Mouse (Mus musculus) intestine, embryonic 15.5 days (tissue): ENCODE measurements around the gene Slc19a2. TPM values are rescaled to one million over a fixed set of nuclear protein-coding genes. Genes with fewer than 3 reads are reported as not detected.
"Not testable (repeated sequence)": the region's sequence is repeated elsewhere in the genome, so short reads cannot be mapped to it uniquely, and the experiment has no call there.

ENCODE experiments used
- ATAC-seq: fragments of 200-750 bp; cut with Nextera tagmentation; 2 replicates; pipeline ENCODE4 v1.8.0; 2017; ENCODE audit warnings: moderate TSS enrichment, moderate library complexity
- H3K27ac ChIP-seq: fragments of 300-500 bp; sonication (generic); 2 replicates; pipeline ENCODE4 v1.5.1; 2015; ENCODE audit warnings: mild to moderate bottlenecking, inconsistent platforms
- H3K27me3 ChIP-seq: fragments of 300-500 bp; sonication (generic); replicated peaks from 2 replicates; pipeline ENCODE4 v1.6.1; 2015; ENCODE audit warnings: inconsistent platforms
- H3K36me3 ChIP-seq: fragments of 300-500 bp; sonication (generic); 2 replicates; pipeline ENCODE4 v1.6.1; 2015; ENCODE audit warnings: inconsistent platforms
- H3K4me1 ChIP-seq: fragments of 300-500 bp; sonication (generic); replicated peaks from 2 replicates; pipeline ENCODE4 v1.6.1; 2015; ENCODE audit warnings: inconsistent platforms
- H3K4me2 ChIP-seq: fragments of 300-500 bp; sonication (generic); replicated peaks from 2 replicates; pipeline ENCODE4 v1.6.1; 2015; ENCODE audit warnings: mild to moderate bottlenecking, inconsistent platforms
- H3K4me3 ChIP-seq: fragments of 300-500 bp; sonication (generic); replicated peaks from 2 replicates; pipeline ENCODE4 v1.5.1; 2015; ENCODE audit warnings: inconsistent platforms
- H3K9ac ChIP-seq: fragments of 300-500 bp; sonication (generic); 2 replicates; pipeline ENCODE4 v1.6.1; 2015; ENCODE audit warnings: inconsistent platforms
- H3K9me3 ChIP-seq: fragments of 300-500 bp; sonication (generic); 2 replicates; pipeline ENCODE4 v1.6.1; 2016; ENCODE audit warnings: inconsistent platforms
- WGBS: fragments of 180-500 bp; shearing (Covaris S2); methylation state at CpG from one replicate; pipeline ENCODE4 v1.1.7; 2015; 5-methylcytosine and 5-hydroxymethylcytosine counted together
- polyA plus RNA-seq: library from polyadenylated mRNA; unstranded; fragments of >200 nt; fragmentation: Nextera tagmentation; extraction: Ambion mirVana; gene quantifications from 2 replicates; pipeline ENCODE4 v1.2.1, GENCODE M21; 2015

Slc19a2 gene
- polyA plus RNA-seq = 11.6 and 14.2 TPM in 2 replicates

- Histone ChIP-seq H3K27me3 (no peaks in the 10 kb centered on the region), H3K4me1 (peaks cover 9% of the 10 kb centered on the region), H3K4me2 (peak within 1 kb of the TSS; percentile 78), H3K27ac (peak within 1 kb of the TSS; percentile 81), H3K9ac (peak within 1 kb of the TSS; percentile 72), H3K4me3 (peak within 1 kb of the TSS; percentile 81), H3K36me3 (no peaks in the 10 kb centered on the region), H3K9me3 (no peaks in the 10 kb centered on the region)
- peak; percentile 96 for ATAC-seq
- under 1% methylated on average over 70 of the region's 79 CpGs for WGBS
Measured at GRCm38 (mm10) chr1:164248465-164249331, at the start of gene Slc19a2. Gene Slc19a2, plus strand, starts transcription at chr1:164249046.

- no peak overlapping the region for H3K27ac ChIP-seq
- no peaks in the 10 kb centered on the region for H3K9me3 ChIP-seq
- no peak for ATAC-seq
- H3K36me3 ChIP-seq = no peaks in the 10 kb centered on the region
- H3K4me3 ChIP-seq = no peak overlapping the region
- no peaks in the 10 kb centered on the region for H3K27me3 ChIP-seq
- H3K4me2 ChIP-seq = no peak overlapping the region
- no peaks in the 10 kb centered on the region for H3K4me1 ChIP-seq
- H3K9ac ChIP-seq = no peak overlapping the region
- WGBS = 85% methylated on average over 4 of the region's 4 CpGs
Measured at GRCm38 (mm10) chr1:164199551-164199950, 49.3 kb upstream of the Slc19a2 start.

- Histone ChIP-seq H3K4me1 (no peaks in the 10 kb centered on the region), H3K27ac (no peak overlapping the region), H3K4me3 (no peak overlapping the region), H3K27me3 (no peaks in the 10 kb centered on the region), H3K36me3 (no peaks in the 10 kb centered on the region), H3K9ac (no peak overlapping the region), H3K4me2 (no peak overlapping the region), H3K9me3 (no peaks in the 10 kb centered on the region)
- no peak for ATAC-seq
- 55% methylated on average over 2 of the region's 2 CpGs for WGBS
Measured at GRCm38 (mm10) chr1:164208437-164208836, 40.4 kb upstream of the Slc19a2 start.

GRCm38 (mm10) chr1:164210899-164211298 lies 37.9 kb upstream of the Slc19a2 start:
- peak; percentile 72 for ATAC-seq
- Histone ChIP-seq H3K9ac (no peak overlapping the region), H3K4me3 (no peak overlapping the region), H3K27me3 (no peaks in the 10 kb centered on the region), H3K36me3 (no peaks in the 10 kb centered on the region), H3K4me1 (no peaks in the 10 kb centered on the region), H3K9me3 (no peaks in the 10 kb centered on the region), H3K4me2 (no peak overlapping the region), H3K27ac (no peak overlapping the region; the same call in 1 of the 2 replicates)
- 68% methylated on average over 4 of the region's 4 CpGs for WGBS

- 66% methylated on average over 8 of the region's 8 CpGs for WGBS
Measured at GRCm38 (mm10) chr1:164212686-164213085, 36.2 kb upstream of the Slc19a2 start.

GRCm38 (mm10) chr1:164214190-164214589 lies 34.7 kb upstream of the Slc19a2 start:
- no peak for ATAC-seq
- no peak overlapping the region for H3K27ac ChIP-seq
- H3K27me3 ChIP-seq = no peaks in the 10 kb centered on the region
- no peaks in the 10 kb centered on the region for H3K36me3 ChIP-seq
- H3K4me3 ChIP-seq = no peak overlapping the region
- 57% methylated on average over 8 of the region's 8 CpGs for WGBS
- no peaks in the 10 kb centered on the region for H3K9me3 ChIP-seq
- H3K4me1 ChIP-seq = no peaks in the 10 kb centered on the region; the same call in 1 of the 2 replicates
- H3K4me2 ChIP-seq = no peak overlapping the region
- H3K9ac ChIP-seq = no peak overlapping the region

More at GRCm38 (mm10) chr1:164212686-164213085, 36.2 kb upstream of the Slc19a2 start:
- Histone ChIP-seq H3K9ac (no peak overlapping the region), H3K4me1 (no peaks in the 10 kb centered on the region), H3K27me3 (no peaks in the 10 kb centered on the region), H3K4me3 (no peak overlapping the region), H3K27ac (no peak overlapping the region), H3K36me3 (no peaks in the 10 kb centered on the region), H3K9me3 (no peaks in the 10 kb centered on the region), H3K4me2 (no peak overlapping the region)
- ATAC-seq = peak; percentile 56

GRCm38 (mm10) chr1:164215097-164215496 lies 33.7 kb upstream of the Slc19a2 start:
- H3K4me3 ChIP-seq = no peak overlapping the region
- no peaks in the 10 kb centered on the region for H3K36me3 ChIP-seq
- WGBS = 51% methylated on average over 3 of the region's 3 CpGs
- H3K27ac ChIP-seq = no peak overlapping the region
- no peak overlapping the region for H3K4me2 ChIP-seq
- peak; percentile 70 for ATAC-seq
- H3K27me3 ChIP-seq = no peaks in the 10 kb centered on the region
- no peaks in the 10 kb centered on the region for H3K9me3 ChIP-seq
- H3K4me1 ChIP-seq = no peaks in the 10 kb centered on the region; the same call in 1 of the 2 replicates
- H3K9ac ChIP-seq = no peak overlapping the region

GRCm38 (mm10) chr1:164215540-164215939 lies 33.3 kb upstream of the Slc19a2 start:
- no peak overlapping the region for H3K4me2 ChIP-seq
- WGBS = 38% methylated on average over 6 of the region's 6 CpGs
- peak; percentile 14; the same call in 1 of the 2 replicates for ATAC-seq
- no peaks in the 10 kb centered on the region for H3K36me3 ChIP-seq
- H3K9me3 ChIP-seq = no peaks in the 10 kb centered on the region
- no peak overlapping the region for H3K27ac ChIP-seq
- no peak overlapping the region for H3K4me3 ChIP-seq
- H3K9ac ChIP-seq = no peak overlapping the region
- H3K27me3 ChIP-seq = no peaks in the 10 kb centered on the region
- H3K4me1 ChIP-seq = no peaks in the 10 kb centered on the region; the same call in 1 of the 2 replicates

GRCm38 (mm10) chr1:164217791-164218685 lies 30.8 kb upstream of the Slc19a2 start:
- no peaks in the 10 kb centered on the region for H3K9me3 ChIP-seq
- H3K4me2 ChIP-seq = peak overlapping the region; percentile 5; the same call in 1 of the 2 replicates
- no peaks in the 10 kb centered on the region for H3K27me3 ChIP-seq
- H3K4me3 ChIP-seq = no peak overlapping the region
- ATAC-seq = no peak
- WGBS = 29% methylated on average over 15 of the region's 15 CpGs
- H3K4me1 ChIP-seq = no peaks in the 10 kb centered on the region; the same call in 1 of the 2 replicates
- H3K27ac ChIP-seq = no peak overlapping the region
- no peaks in the 10 kb centered on the region for H3K36me3 ChIP-seq
- no peak overlapping the region for H3K9ac ChIP-seq

GRCm38 (mm10) chr1:164220261-164220660 lies 28.6 kb upstream of the Slc19a2 start:
- H3K4me3 ChIP-seq = no peak overlapping the region
- H3K27ac ChIP-seq = no peak overlapping the region
- 90% methylated on average over 4 of the region's 4 CpGs for WGBS
- H3K9me3 ChIP-seq = no peaks in the 10 kb centered on the region
- H3K27me3 ChIP-seq = no peaks in the 10 kb centered on the region
- no peaks in the 10 kb centered on the region; the same call in 1 of the 2 replicates for H3K4me1 ChIP-seq
- no peak overlapping the region for H3K9ac ChIP-seq
- no peaks in the 10 kb centered on the region for H3K36me3 ChIP-seq
- no peak overlapping the region for H3K4me2 ChIP-seq
- no peak for ATAC-seq

- Histone ChIP-seq H3K27me3 (no peaks in the 10 kb centered on the region), H3K27ac (no peak overlapping the region), H3K4me3 (no peak overlapping the region), H3K4me2 (no peak overlapping the region), H3K9me3 (no peaks in the 10 kb centered on the region), H3K4me1 (no peaks in the 10 kb centered on the region; the same call in 1 of the 2 replicates), H3K9ac (no peak overlapping the region), H3K36me3 (no peaks in the 10 kb centered on the region)
- ATAC-seq = peak; percentile 73
Measured at GRCm38 (mm10) chr1:164223089-164223488, 25.8 kb upstream of the Slc19a2 start.

- not testable (repeated sequence) for ATAC-seq
- 77% methylated on average over 2 of the region's 4 CpGs for WGBS
Measured at GRCm38 (mm10) chr1:164231937-164232570, 16.8 kb upstream of the Slc19a2 start.

More at GRCm38 (mm10) chr1:164231937-164232570, 16.8 kb upstream of the Slc19a2 start:
- H3K4me3 ChIP-seq, H3K9ac ChIP-seq, H3K4me1 ChIP-seq, H3K36me3 ChIP-seq, H3K27ac ChIP-seq, H3K9me3 ChIP-seq, H3K4me2 ChIP-seq, H3K27me3 ChIP-seq: not testable (repeated sequence)
